Mouse (Mus musculus): Measurements from ENCODE around the gene Lysmd3.

The Lysmd3 gene

DNA sequence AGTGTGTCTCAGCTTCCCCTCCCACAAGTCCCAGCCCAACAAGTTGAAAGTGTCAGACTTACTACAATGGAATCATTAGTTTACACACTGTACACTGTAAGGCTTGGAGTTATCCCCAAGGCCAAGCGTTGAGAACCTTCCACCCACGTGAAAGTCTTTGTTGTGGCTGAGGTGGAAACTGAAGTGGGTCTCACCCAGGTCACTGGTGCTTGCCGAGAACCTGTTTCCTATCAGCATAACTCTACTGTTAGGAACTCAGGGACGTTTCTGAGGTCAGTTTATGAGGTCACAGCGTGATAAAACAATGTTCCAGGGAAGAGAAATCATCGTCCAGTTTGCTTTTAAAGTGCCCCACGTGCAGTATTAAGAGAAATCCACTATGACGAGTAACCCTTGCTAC lies 17.9 kb downstream of the Lysmd3 start:
- no peak for DNase-seq (ENCODE audit: low spot score)

GRCm38 (mm10) chr13:81683107-81683506 lies 25.6 kb downstream of the Lysmd3 start:
- DNase-seq (ENCODE audit: low spot score): no peak

DNA sequence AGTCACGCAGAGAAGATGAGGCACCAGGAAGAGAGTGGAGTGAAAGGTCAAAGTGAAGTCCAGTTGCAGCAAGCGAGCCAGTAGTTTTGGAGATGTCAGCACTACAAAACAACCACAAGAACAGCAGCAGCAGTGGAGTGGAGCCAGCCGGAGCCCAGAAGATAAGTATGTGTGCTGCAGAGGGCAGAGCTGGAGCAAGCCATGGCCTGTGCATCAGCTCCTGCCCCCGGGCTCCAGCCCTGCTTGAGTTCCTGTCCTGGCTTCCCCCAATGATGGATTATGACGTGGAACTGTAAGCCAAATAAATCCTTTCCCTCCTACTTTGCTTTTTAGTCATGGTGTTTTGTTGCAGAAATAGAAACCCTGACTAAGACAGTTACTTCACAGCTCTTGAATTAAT lies 26.8 kb downstream of the Lysmd3 start:
- DNase-seq (ENCODE audit: low spot score): no peak

GRCm38 (mm10) chr13:81684884-81685283 lies 27.4 kb downstream of the Lysmd3 start:
- no peak for DNase-seq (ENCODE audit: low spot score)

DNA sequence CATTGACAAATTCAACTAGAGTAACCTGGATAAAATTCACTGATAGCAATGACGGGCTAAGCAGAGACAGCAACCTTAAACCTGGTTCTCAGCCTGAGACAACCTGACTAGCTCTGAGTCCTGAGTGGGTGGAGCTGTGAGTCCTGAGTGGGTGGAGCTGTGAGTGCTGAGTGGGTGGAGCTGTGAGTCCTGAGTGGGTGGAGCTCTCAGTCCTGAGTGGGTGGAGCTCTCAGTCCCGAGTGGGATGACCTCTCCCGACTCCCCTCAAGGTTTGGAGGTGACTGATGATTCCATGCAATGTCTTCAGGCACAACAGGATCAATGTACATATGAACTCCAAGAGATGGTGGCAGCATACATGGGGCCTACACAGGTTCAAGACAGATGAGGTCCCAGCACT lies 32.1 kb downstream of the Lysmd3 start:
- DNase-seq (ENCODE audit: low spot score): no peak

- no peak for DNase-seq (ENCODE audit: low spot score)
Observed at GRCm38 (mm10) chr13:81690477-81690876, 33.0 kb downstream of the Lysmd3 start.

DNA sequence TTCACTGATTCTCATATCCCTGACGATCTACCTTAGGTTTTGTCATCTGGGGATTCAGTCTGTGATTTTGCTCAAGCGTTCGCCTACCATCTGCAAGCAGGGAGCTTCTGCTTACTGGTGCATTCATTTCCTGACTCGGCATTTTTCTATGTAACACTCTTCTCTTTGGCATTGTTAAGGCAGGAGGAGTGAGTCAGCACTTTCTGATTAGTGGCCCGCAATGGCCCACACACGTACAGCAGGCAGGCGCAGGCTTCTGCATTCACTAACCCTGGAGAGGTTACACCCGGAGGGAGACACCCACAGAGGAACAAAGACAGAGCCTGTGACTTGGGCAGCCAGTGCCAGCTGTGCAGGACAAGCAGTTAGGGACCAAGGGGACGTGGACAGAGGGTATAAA lies 34.1 kb downstream of the Lysmd3 start:
- peak; percentile 51 for DNase-seq (ENCODE audit: low spot score)

GRCm38 (mm10) chr13:81694446-81694845 lies 37.0 kb downstream of the Lysmd3 start:
- DNase-seq (ENCODE audit: low spot score): no peak

DNA sequence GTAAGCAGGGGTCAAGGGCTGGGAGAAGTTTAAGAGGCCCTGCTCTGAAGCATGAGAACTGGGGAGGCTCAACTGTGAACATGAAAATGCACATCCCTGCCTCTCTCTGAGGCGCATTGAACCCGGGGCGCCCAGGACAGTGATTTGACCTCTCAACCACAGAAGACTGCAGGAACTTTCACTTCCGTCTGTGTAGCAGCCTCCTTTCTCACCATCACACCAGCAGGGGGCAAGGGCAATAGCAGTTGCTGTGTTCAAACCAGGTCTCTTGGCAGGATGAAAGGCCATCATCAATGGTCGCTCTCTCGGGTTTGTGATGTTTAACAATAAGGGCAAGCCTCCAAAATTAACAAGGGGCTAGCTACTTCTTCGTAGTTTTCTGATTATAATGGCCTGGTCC lies 45.7 kb downstream of the Lysmd3 start:
- DNase-seq (ENCODE audit: low spot score): no peak

GRCm38 (mm10) chr13:81703621-81704020 lies 46.2 kb downstream of the Lysmd3 start:
- no peak for DNase-seq (ENCODE audit: low spot score)

DNA sequence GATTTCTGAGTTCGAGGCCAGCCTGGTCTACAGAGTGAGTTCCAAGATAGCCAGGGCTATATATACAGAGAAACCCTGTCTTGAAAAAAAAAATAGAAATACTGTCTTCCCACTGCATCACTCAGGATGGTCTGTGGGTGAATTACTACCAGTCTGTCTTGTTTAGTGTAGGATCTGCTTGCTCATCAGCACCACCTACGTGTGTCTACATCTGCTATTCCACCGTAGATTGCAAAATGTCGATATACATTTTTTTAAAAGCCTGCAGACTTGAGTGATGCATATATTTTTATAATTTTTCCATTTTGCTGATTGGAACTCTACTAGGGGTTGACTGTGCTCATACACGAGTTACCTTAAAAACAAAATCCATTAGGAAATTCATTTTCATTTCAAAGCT lies 48.8 kb downstream of the Lysmd3 start:
- DNase-seq (ENCODE audit: low spot score): no peak

DNA sequence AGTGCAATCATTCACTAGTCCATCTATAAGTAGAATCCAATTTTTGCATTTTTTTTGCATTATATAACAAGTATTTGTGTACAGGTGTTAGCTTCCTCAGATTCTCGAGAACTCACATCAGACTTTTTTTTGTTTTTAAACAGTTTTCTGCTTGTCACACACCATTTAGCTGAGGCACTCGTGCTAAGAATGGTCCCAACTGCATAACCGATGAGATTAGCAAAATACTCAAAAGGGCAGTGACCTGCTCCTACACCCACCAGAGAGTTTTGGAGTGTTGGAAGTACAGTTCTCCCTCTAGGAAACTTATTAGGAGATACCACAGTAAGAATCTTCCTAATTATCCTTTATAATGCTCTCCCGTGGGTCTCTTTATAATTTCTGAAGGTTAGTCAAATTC lies 52.3 kb downstream of the Lysmd3 start:
- no peak for DNase-seq (ENCODE audit: low spot score)

DNA sequence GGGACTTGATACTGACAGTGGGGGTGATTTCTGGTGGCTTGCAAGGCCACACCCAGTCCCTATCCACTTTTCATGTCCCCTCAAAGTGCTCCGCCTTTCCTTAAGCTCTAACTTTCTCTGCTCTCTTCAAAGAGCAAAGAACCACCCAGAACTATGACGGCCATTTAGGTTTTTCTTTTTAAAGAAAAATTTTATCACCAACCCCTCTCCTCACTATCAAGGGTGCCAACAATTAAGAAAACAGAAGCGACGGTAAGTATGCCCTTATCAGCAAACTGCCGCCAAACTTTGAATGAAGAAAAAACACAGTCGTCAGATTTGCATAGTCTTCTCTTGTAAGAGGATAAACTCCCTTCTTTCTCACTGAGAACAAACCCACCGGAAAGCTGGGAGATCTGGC lies 52.8 kb downstream of the Lysmd3 start:
- DNase-seq (ENCODE audit: low spot score): no peak

GRCm38 (mm10) chr13:81710775-81711545 lies 53.5 kb downstream of the Lysmd3 start, which contains the start of the genes Polr3g and Mblac2:
TSS of gene Polr3g (minus strand) at chr13:81711013.
TSS of gene Mblac2 (plus strand) at chr13:81711341.
- DNase-seq (ENCODE audit: low spot score): peak; percentile 98

DNA sequence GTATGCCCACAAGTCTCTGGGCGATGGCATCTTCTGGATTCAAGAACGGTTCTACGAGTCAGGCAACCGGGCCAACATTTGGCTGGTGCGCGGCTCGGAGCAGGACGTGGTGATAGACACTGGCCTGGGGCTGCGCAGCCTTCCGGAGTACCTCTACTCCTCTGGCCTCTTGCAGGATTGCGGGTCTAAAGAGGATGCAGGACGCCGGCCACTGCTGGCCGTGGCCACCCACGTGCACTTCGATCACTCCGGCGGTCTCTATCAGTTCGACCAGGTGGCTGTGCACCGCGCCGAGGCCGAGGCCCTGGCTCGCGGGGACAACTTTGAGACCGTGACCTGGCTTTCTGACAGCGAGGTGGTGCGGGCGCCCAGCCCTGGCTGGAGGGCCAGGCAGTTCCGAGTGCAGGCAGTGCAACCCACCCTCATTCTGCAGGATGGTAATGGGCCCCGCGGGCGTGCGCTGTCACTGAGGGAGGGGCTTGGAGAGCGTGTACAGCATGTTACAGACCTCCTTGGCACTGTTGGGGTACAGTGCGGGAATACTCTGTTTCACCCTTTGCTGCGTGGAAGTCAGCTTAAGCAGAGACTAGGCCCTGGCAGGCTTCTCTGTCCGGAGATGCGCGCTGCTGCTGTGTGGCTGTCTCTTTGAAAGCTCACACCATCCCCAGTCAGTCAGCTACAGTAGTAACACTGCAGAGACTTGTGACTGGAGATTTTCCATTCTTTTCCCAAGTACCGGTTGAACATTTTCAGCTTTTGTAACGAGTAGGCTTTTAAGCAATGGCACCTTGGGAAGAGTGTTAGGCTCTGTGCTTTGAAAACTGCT lies 54.3 kb downstream of the Lysmd3 start:
- no peak for DNase-seq (ENCODE audit: low spot score)

- no peak for DNase-seq (ENCODE audit: low spot score)
Observed at GRCm38 (mm10) chr13:81713896-81714295, 56.4 kb downstream of the Lysmd3 start.
